Mouse (Mus musculus) heart, embryonic 12.5 days (tissue): ENCODE measurements around the gene Rnf227. TPM values are rescaled to one million over a fixed set of nuclear protein-coding genes. Genes with fewer than 3 reads are reported as not detected.

Experiments
- ATAC-seq: fragments of 200-750 bp; cut with Nextera tagmentation; 2 replicates; pipeline ENCODE4 v1.8.0; 2017; ENCODE audit warnings: moderate TSS enrichment, moderate library complexity; ENCODE audit not compliant: insufficient number of reproducible peaks, low FRiP score
- H3K27ac ChIP-seq: fragments of 300-500 bp; sonication (generic); 2 replicates; pipeline ENCODE4 v1.5.1; 2016; ENCODE audit warnings: mild to moderate bottlenecking, moderate library complexity; ENCODE audit not compliant: poor library complexity, severe bottlenecking
- H3K27me3 ChIP-seq: fragments of 300-500 bp; sonication (generic); replicated peaks from 2 replicates; pipeline ENCODE4 v1.6.1; 2016; ENCODE audit warnings: mild to moderate bottlenecking, moderate library complexity
- H3K36me3 ChIP-seq: fragments of 300-500 bp; sonication (generic); 2 replicates; pipeline ENCODE4 v1.6.1; 2016; ENCODE audit warnings: mild to moderate bottlenecking, moderate library complexity
- H3K4me1 ChIP-seq: fragments of 300-500 bp; sonication (generic); replicated peaks from 2 replicates; pipeline ENCODE4 v1.6.1; 2016; ENCODE audit warnings: mild to moderate bottlenecking
- H3K4me2 ChIP-seq: fragments of 300-500 bp; sonication (generic); 2 replicates; pipeline ENCODE4 v1.6.1; 2016; ENCODE audit warnings: mild to moderate bottlenecking, moderate library complexity
- H3K4me3 ChIP-seq: fragments of 300-500 bp; sonication (generic); 2 replicates; pipeline ENCODE4 v1.5.1; 2016; ENCODE audit warnings: mild to moderate bottlenecking
- H3K9ac ChIP-seq: fragments of 300-500 bp; sonication (generic); 2 replicates; pipeline ENCODE4 v1.6.1; 2016; ENCODE audit warnings: mild to moderate bottlenecking, moderate library complexity
- H3K9me3 ChIP-seq: fragments of 300-500 bp; sonication (generic); replicated peaks from 2 replicates; pipeline ENCODE4 v1.6.1; 2016; ENCODE audit warnings: mild to moderate bottlenecking, moderate library complexity
- WGBS: fragments of 180-500 bp; shearing (Covaris S2); methylation state at CpG from one replicate; pipeline ENCODE4 v1.1.7; 2016; 5-methylcytosine and 5-hydroxymethylcytosine counted together
- polyA plus RNA-seq: library from polyadenylated mRNA; unstranded; fragments of >200 nt; fragmentation: Nextera tagmentation; extraction: Ambion mirVana; gene quantifications from 2 replicates; pipeline ENCODE4 v1.2.1, GENCODE M21; 2016

Gene Rnf227
- polyA plus RNA-seq, 1 experiment from 2014 or later, result 8.5 TPM

DNA sequence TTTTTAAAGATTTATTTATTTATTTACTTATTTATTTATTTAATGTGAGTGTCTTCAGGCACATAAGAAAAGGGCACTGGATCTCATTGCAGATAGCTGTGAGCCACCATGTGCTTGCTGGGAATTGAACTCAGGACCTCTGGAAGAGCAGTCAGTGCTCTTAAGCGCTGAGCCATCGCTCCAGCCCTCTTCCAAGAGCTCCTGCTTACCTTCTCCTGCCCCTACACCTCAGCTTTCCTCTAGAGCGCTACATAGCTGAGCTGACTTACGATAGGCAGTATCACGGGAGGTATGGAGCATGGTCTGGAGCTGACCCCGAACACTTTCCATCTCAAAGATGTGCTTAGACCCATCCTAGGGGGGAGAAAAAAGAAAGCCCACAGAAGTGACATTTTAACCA is 18.7 kb upstream of the Rnf227 start:
- H3K4me3 ChIP-seq, result no peak overlapping the region
- H3K36me3 ChIP-seq, result peaks cover 35% of the 10 kb centered on the region
- H3K27me3 ChIP-seq, result peaks cover under 1% of the 10 kb centered on the region; the same call in 1 of the 2 replicates
- H3K4me2 ChIP-seq, result no peak overlapping the region
- WGBS, result 92% methylated on average over 6 of the region's 6 CpGs
- ATAC-seq, result no peak
- H3K4me1 ChIP-seq, result peaks cover 36% of the 10 kb centered on the region
- no peaks in the 10 kb centered on the region for H3K9me3 ChIP-seq
- no peak overlapping the region for H3K9ac ChIP-seq
- no peak overlapping the region for H3K27ac ChIP-seq

DNA sequence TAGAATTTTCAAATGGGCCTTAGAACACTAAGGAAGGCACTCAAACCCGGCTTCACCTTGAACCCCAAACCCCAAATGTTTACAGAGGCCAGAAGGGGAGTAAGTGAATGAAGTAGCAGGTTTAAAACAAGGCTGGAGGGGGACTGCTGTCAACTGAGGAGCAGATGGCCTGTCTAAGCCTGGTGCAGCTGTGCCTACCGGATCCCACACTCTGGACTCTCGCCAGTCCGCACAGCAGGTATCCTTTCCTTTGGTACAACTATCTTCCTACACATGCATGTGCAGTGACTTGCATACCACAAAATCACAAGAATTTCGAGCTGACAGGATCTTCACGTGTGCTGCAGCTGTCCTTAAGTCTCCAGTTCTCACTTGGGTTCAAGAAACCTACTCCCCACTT is 18.3 kb upstream of the Rnf227 start:
- Histone ChIP-seq H3K27ac (no peak overlapping the region), H3K36me3 (peaks cover 35% of the 10 kb centered on the region), H3K9me3 (no peaks in the 10 kb centered on the region), H3K4me1 (peaks cover 40% of the 10 kb centered on the region), H3K9ac (peak overlapping the region; percentile 81; the same call in 1 of the 2 replicates), H3K27me3 (peaks cover 5% of the 10 kb centered on the region), H3K4me3 (0 out of 2 replicates have a peak overlapping the region, but pooled peaks have one; percentile 61), H3K4me2 (peak overlapping the region; percentile 87)
- WGBS, result 83% methylated on average over 6 of the region's 6 CpGs
- no peak for ATAC-seq

DNA sequence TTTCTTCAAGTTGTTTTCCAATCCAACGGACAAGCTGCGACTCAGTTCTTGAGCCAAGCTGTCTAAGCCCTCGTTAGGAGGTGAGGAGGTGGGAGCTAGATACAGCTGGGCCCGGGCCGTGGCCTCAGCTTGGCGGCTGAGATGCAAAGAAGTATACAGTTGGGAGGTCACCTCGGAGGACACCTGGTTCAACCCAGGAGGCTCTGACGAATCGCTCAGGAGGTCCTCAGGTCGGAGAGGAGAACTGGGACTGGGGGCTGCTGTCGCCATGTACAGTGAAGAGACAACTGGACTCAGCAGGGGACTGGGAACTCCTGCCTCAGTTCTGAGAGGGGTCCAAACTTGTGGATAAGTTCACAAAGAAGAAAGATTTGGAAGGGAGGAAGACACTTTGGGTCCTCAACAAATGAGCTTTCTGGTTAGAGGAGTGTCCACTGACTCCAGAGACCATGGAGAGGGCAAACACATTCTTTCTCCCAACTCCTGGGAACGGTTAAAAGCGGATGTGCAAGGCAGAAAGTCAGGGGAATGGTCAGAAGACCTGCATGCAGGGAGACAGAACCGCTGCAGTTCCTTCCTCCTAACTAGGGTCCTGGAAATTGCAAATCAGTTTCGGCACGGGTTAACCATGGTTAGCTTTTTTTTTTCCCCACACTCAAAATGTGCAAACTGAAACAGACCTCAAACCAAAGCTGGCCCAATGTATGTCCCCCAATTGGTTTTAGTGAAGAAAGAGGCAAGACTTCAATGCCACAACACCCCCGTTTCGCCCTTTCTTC is 17.4 kb upstream of the Rnf227 start:
- H3K9me3 ChIP-seq, result no peaks in the 10 kb centered on the region
- peaks cover 13% of the 10 kb centered on the region for H3K27me3 ChIP-seq
- H3K27ac ChIP-seq, result peak overlapping the region; percentile 83
- peak overlapping the region; percentile 87 for H3K4me2 ChIP-seq
- no peak for ATAC-seq
- H3K4me3 ChIP-seq, result peak overlapping the region; percentile 61
- H3K9ac ChIP-seq, result peak overlapping the region; percentile 81
- peaks cover 43% of the 10 kb centered on the region for H3K4me1 ChIP-seq
- 24% methylated on average over 18 of the region's 18 CpGs for WGBS
- H3K36me3 ChIP-seq, result peaks cover 29% of the 10 kb centered on the region

DNA sequence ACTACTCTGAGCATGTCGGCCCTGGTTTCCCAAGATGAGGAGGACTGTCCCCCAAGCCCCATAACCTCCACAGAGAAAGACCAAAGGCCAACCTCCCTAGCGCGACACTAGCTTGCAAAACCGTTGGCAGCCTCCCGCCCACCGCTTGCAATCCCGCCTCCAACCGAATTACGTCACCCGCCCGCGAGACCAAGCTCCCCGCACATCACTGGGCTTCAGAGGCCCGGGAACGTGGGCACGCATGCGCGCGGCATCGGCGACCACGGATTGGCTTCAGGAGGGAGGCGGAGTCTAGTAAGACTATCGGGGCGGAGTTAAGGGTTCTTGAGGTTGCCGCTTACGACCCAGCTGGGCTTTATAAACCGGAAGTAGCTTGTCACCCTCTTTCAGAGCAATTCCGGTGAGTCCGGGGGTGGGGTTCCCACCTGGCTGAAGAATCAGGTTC is 16.6 kb upstream of the Rnf227 start, which contains the start of the genes Cntrob and Trappc1:
Gene Cntrob (minus strand): TSS at position 109 of the 445 bp plus-strand sequence.
Gene Trappc1 (plus strand): TSS at position 314 of the 445 bp plus-strand sequence.
- Histone ChIP-seq H3K27me3 (peaks cover 19% of the 10 kb centered on the region), H3K4me1 (peaks cover 43% of the 10 kb centered on the region), H3K9me3 (no peaks in the 10 kb centered on the region), H3K9ac (peak within 1 kb of the TSS; percentile 83), H3K4me2 (peak within 1 kb of the TSS; percentile 87), H3K27ac (peak within 1 kb of the TSS; percentile 83), H3K4me3 (peak within 1 kb of the TSS; percentile 61), H3K36me3 (peaks cover 21% of the 10 kb centered on the region)
- ATAC-seq, result peak; percentile 95
- under 1% methylated on average over 30 of the region's 30 CpGs for WGBS

DNA sequence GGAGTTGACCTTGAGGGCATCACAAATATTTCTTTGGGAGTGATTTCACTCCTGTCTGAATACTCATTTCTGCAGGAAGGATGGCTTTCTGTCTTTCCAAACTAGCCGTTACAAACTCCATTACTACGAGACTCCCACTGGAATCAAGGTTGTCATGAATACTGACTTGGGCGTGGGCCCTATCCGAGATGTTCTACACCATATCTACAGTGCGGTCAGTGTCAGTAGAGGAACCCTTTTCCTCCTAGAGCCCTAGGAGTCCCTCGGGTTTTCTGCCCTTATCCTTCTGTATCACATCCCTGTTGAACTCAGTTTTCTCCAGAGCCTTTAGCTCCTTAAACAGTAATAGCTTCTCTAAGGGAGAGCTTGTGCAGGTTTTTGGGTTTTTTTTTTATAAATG is 15.5 kb upstream of the Rnf227 start:
- H3K36me3 ChIP-seq, result peaks cover 10% of the 10 kb centered on the region
- H3K27me3 ChIP-seq, result peaks cover 29% of the 10 kb centered on the region
- peak overlapping the region; percentile 83; the same call in 1 of the 2 replicates for H3K9ac ChIP-seq
- peak overlapping the region; percentile 87 for H3K4me2 ChIP-seq
- H3K27ac ChIP-seq, result no peak overlapping the region
- H3K9me3 ChIP-seq, result no peaks in the 10 kb centered on the region
- no peak for ATAC-seq
- H3K4me1 ChIP-seq, result peaks cover 43% of the 10 kb centered on the region
- WGBS, result 74% methylated on average over 6 of the region's 6 CpGs
- peak overlapping the region; percentile 61 for H3K4me3 ChIP-seq

DNA sequence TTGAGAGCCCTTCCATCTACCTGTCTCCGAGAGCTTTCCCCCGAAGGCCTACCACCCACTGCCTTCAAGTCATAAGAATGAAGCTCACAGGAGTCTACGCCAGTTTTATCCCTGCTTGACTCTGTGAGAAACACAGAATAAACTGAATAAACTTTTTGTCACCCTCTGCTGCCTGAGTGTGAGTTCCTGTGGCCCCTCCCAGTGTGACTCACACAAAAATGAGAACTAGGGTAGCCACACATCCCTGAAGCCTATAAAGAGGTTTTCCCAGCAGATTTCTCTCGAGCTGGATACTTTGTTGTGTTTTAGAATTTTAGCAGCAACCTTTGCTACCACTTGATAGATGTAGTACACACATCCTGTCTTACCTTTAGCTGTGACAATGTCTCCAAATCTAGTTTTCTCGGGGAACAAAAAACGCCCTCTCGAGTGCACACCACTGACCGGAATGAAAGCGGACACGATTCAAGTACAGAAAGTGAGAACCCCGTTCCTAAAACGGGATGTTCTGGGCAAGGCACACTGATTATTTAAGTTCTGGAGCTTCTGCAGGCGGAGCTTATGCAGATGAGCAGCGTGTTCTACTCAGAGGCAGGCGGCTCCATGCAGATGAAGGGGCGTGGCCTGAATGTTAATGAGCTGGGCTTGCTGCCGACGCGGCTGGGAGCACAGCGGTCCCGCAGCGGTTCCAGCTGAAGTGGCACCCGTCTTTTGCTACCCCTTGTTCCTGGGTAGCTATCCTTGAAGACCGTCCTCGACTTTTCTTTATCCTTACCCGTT is 14.4 kb upstream of the Rnf227 start, which contains the start of gene Kcnab3:
Gene Kcnab3 (plus strand): TSS at position 631 of the 780 bp plus-strand sequence.
- peak; percentile 69 for ATAC-seq
- Histone ChIP-seq H3K4me1 (peaks cover 43% of the 10 kb centered on the region), H3K36me3 (0 out of 2 replicates have a peak, but pooled peaks cover 1% of the 10 kb centered on the region), H3K9me3 (no peaks in the 10 kb centered on the region), H3K27me3 (peaks cover 37% of the 10 kb centered on the region), H3K9ac (peak within 1 kb of the TSS; percentile 64), H3K4me2 (peak within 1 kb of the TSS; percentile 92), H3K4me3 (peak within 1 kb of the TSS; percentile 56), H3K27ac (no peak within 1 kb of the TSS)
- WGBS, result 11% methylated on average over 26 of the region's 26 CpGs

DNA sequence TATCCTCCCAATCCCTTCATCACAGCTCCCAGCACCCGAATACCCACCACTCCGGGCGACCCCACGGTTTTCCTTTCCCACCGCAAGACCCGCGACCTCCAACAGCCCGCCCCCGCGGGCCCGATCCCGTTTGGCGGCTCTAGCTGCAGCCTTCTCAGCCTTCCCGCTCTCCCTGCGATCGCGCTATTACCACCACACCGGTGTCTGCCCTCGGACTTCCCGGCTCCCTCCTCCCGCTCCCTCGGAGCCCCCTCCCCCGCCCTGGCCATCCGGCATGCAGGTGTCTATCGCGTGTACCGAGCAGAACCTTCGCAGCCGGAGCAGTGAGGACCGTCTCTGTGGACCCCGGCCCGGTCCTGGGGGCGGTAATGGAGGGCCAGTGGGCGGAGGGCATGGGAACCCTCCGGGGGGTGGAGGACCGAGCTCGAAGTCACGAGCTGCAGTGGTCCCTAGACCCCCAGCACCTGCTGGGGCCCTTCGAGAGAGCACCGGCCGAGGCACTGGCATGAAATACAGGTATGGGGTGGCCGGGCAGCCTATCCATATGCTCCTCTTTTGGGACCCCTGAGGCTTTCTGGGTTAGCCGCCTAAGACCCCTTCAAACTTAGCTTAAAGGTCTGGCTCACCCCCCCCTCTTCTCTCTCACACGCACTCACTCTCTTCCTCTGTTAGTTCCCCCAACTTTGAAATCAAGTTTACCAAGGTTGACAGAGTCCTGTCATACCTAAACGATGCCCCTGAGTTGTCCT is 13.7 kb upstream of the Rnf227 start:
- Histone ChIP-seq H3K9me3 (no peaks in the 10 kb centered on the region), H3K36me3 (no peaks in the 10 kb centered on the region), H3K27ac (no peak overlapping the region), H3K4me3 (peak overlapping the region; percentile 56), H3K27me3 (peaks cover 37% of the 10 kb centered on the region), H3K4me1 (peaks cover 50% of the 10 kb centered on the region), H3K4me2 (peak overlapping the region; percentile 92), H3K9ac (peak overlapping the region; percentile 64)
- no peak for ATAC-seq
- 1% methylated on average over 45 of the region's 45 CpGs for WGBS

DNA sequence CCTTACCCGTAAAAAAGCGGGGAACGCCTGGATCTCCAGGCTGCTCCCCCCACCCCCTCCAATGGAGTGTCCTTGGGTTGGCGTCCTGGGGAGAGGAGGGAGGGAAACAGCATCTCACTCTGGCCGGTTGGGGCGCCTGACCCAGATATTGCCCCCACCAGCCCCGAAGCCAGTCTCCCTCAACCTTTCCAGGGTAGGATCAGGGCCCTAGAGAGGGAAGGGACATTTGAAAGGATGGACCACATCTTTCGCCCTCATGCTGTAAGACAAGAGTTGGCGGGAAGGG is 13.2 kb upstream of the Rnf227 start:
- ATAC-seq, result no peak
- H3K27me3 ChIP-seq, result peaks cover 37% of the 10 kb centered on the region
- H3K9me3 ChIP-seq, result no peaks in the 10 kb centered on the region
- H3K4me3 ChIP-seq, result peak overlapping the region; percentile 56
- no peak overlapping the region for H3K27ac ChIP-seq
- no peak overlapping the region for H3K9ac ChIP-seq
- peaks cover 47% of the 10 kb centered on the region for H3K4me1 ChIP-seq
- 12% methylated on average over 9 of the region's 9 CpGs for WGBS
- peak overlapping the region; percentile 92 for H3K4me2 ChIP-seq
- H3K36me3 ChIP-seq, result no peaks in the 10 kb centered on the region

DNA sequence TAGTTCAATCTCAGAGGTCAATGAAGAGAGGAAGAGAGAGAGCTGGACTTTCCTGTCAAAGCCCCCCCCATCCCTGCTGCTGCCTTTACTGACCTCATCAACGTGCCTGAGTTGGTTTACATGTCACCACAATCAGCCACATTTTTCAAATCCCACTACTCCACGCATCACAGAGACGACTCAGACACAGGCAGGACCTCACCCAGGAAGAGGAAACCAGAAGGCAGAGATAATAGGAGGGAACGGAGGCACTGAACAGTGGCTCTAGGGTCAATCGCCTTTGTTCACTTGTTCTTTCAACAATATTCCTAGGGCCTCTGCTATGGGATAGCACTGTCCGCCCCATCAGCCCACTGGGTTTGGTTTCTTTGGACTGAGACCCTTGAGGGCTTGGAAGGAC is 12.6 kb upstream of the Rnf227 start:
- peaks cover 46% of the 10 kb centered on the region for H3K4me1 ChIP-seq
- H3K9ac ChIP-seq, result no peak overlapping the region
- no peaks in the 10 kb centered on the region for H3K36me3 ChIP-seq
- no peak overlapping the region for H3K27ac ChIP-seq
- 37% methylated on average over 6 of the region's 6 CpGs for WGBS
- no peak overlapping the region for H3K4me3 ChIP-seq
- H3K4me2 ChIP-seq, result no peak overlapping the region
- H3K27me3 ChIP-seq, result peaks cover 37% of the 10 kb centered on the region
- ATAC-seq, result no peak
- H3K9me3 ChIP-seq, result no peaks in the 10 kb centered on the region

DNA sequence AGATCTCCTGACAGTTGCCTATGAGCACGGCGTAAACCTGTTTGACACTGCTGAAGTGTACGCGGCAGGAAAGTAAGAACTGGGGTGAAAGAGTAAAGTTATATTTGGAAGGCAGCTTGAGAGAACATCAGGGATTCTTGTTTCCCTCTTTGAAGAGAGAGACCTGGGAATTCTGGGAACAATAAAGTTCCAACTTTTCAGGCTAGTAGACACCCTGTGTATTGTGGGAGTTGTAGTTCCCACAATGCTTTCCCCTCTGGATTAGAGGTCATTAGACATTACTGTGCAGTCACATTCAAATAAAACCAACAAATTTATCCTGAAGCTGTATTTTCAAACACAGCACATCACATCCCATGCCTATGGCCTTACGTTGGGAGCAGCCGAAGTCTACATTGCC is 11.7 kb upstream of the Rnf227 start:
- Histone ChIP-seq H3K36me3 (no peaks in the 10 kb centered on the region), H3K9ac (no peak overlapping the region), H3K4me1 (peaks cover 43% of the 10 kb centered on the region), H3K4me3 (no peak overlapping the region), H3K27ac (no peak overlapping the region), H3K9me3 (no peaks in the 10 kb centered on the region), H3K4me2 (no peak overlapping the region), H3K27me3 (peaks cover 37% of the 10 kb centered on the region)
- WGBS, result 84% methylated on average over 6 of the region's 6 CpGs
- ATAC-seq, result no peak
